Mouse (Mus musculus) thymus, adult 2 months (tissue): ENCODE measurements at regions not wholly inside any gene's neighbourhood (a gene's known extent, or its start where the extent isn't known, plus 50 kb on each side); places are given as distances from the start of the nearest gene placed in this dataset.

Source experiments
- CTCF ChIP-seq: fragments of 200-500 bp; IDR thresholded peaks from 2 replicates; pipeline ENCODE4 v1.5.1; 2012; ENCODE audit warnings: mild to moderate bottlenecking, control low read depth, low read length, moderate library complexity, borderline replicate concordance; ENCODE audit not compliant: control insufficient read depth, poor library complexity, insufficient read depth; ENCODE audit errors: extremely low read depth
- POLR2A ChIP-seq: fragments of 200-500 bp; IDR thresholded peaks from 2 replicates; pipeline ENCODE4 v1.6.1; 2012; ENCODE audit warnings: mild to moderate bottlenecking, low read length, control low read depth, moderate library complexity; ENCODE audit not compliant: control insufficient read depth, poor library complexity, insufficient read depth; ENCODE audit errors: extremely low read depth

GRCm38 (mm10) chr13:97819036-97819435 is 58.6 kb upstream of the Gm10260 start:
- TF ChIP-seq POLR2A (no peak), CTCF (no peak)
